Mouse (Mus musculus) embryonic fibroblast, embryonic 13.5 days (primary cell): ENCODE results near the gene Cracr2a. TPM values are rescaled to one million over a fixed set of nuclear protein-coding genes. Genes with fewer than 3 reads are reported as not detected.
"Not testable (repeated sequence)": the region's sequence is repeated elsewhere in the genome, so short reads cannot be mapped to it uniquely, and the experiment has no call there.

Experiments used
- H3K27ac ChIP-seq: 2 replicates; pipeline ENCODE4 v1.5.1; 2012; ENCODE audit warnings: low read length, control low read depth, inconsistent platforms; ENCODE audit not compliant: insufficient read depth
- H3K4me1 ChIP-seq: 2 replicates; pipeline ENCODE4 v1.6.1; 2011; ENCODE audit warnings: low read length; ENCODE audit not compliant: control insufficient read depth, insufficient read depth
- H3K4me3 ChIP-seq: 2 replicates; pipeline ENCODE4 v1.5.1; 2011; ENCODE audit warnings: mild to moderate bottlenecking, control low read depth, low read length; ENCODE audit not compliant: insufficient read depth
- CTCF ChIP-seq: IDR thresholded peaks from 2 replicates; pipeline ENCODE4 v1.5.1; 2011; ENCODE audit warnings: mild to moderate bottlenecking, control low read depth, low read length, moderate library complexity, borderline replicate concordance; ENCODE audit not compliant: insufficient read depth
- POLR2A ChIP-seq: IDR thresholded peaks from 2 replicates; pipeline ENCODE4 v1.6.1; 2011; ENCODE audit warnings: low read depth, mild to moderate bottlenecking, control low read depth, low read length, moderate library complexity
- polyA plus RNA-seq: library from polyadenylated mRNA; stranded (reverse); fragments of >200 nt; gene quantifications from 2 replicates; pipeline ENCODE4 v1.2.4, GENCODE M21; 2011; ENCODE audit warnings: low read depth; ENCODE audit not compliant: missing spikeins, insufficient read length

The Cracr2a gene
- polyA plus RNA-seq, result 0.72 and 1.1 TPM in 2 replicates

DNA sequence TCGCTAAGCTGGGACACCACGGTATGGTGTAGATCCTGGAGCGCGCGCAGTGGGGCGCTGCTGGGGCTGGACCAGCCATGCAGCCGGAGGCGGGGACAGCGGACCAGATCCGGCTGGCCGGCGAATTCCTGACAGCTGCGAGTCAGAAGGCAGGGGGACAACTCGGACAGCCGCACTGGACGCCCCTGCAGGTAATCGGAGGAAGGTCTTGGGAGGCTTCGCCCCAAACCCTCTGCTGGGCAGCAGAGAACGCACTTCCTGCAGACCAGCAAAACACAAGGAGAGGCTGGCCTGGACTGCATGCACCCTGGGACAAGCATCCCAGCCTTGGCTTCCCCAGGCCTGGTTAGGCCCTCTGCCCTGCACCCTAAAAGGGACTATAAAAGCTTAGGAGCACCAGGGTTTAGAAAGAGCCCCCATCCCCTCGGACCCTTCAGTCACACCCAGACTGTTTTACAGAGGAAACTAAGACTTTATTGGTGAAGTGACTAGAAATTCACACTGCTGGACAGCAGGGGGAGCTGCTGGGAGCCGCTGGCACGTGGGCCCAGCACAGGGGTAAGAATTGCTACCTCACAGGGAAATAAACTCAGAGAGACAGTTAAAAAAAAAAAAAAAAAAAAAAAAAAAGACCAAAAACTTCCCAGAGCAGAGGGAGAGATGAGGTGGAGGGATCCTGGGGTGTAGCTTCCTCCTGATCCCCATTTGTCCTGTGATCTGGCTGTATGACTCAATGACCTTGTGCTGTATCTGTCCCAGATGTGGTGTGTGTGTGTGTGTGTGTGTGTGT lies at the start of gene Cracr2a:
Gene Cracr2a (plus strand): TSS at position 108 of the 790 bp plus-strand sequence.
- peak within 1 kb of the TSS; percentile 42 for H3K4me3 ChIP-seq
- no peak within 1 kb of the TSS for H3K27ac ChIP-seq
- TF ChIP-seq CTCF, result peak; percentile 62; the same call in 1 of the 2 replicates
- TF ChIP-seq POLR2A, result no peak
- no peaks in the 10 kb centered on the region for H3K4me1 ChIP-seq

DNA sequence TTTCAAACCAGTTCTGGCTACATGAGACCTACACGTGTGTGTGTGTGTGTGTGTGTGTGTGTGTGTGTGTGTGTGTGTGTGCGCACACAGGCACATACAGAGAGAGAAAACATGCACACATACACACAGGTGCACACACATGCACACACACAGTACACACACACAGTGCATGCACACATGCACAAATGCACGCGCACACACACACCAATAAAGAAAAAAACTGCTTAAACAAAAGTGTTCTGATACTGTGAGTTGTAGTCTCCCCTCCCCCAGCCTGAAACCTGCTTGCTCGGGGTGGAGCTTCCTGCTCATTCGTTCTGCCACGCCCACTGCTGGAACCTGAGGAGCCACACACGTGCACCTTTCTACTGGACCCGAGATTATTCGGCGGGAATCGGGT lies 47.4 kb upstream of the Cracr2a start:
- H3K27ac ChIP-seq, H3K4me3 ChIP-seq, H3K4me1 ChIP-seq: not testable (repeated sequence)

DNA sequence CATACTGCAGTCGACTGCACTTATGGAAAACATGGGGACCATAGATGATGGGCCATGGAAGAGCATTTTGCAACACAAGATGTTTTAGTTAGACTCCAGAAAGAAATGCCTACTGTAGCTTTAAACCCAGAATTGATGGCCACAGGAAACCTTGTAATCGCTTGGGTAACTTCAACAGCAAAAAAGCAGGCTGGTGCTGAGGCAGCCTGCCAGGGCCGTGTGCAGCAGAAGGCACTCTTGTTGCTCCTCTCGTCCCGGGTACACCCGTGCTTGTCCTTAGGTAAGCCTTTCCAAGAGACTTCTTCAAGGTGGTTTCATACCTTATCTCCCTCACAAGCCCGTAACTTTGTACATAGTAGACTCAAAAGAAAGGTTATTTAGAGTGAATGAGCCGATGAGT lies 40.0 kb upstream of the Cracr2a start:
- no peak overlapping the region for H3K4me3 ChIP-seq
- no peak for TF ChIP-seq CTCF
- TF ChIP-seq POLR2A, result no peak
- H3K4me1 ChIP-seq, result no peaks in the 10 kb centered on the region
- H3K27ac ChIP-seq, result no peak overlapping the region

DNA sequence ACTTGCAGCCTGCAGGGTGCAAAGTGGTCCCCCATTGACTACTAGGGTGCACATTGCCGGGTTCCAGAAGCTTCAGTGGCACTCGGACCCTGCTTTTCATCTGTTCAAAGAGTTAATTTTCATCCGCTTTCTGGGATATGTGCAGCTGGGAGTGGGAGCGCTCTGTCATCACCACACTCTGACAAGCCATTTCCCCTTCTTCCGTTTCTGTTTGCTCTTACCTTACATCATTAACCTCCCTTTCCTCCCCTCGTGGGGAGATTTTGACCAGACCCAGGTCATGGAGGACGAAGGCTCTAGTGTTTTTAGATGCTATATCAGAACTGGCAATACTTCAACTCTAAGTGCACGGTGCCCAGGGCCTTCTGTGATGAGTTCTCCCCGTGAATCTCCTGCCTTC lies 38.8 kb upstream of the Cracr2a start:
- Histone ChIP-seq H3K27ac (no peak overlapping the region), H3K4me1 (no peaks in the 10 kb centered on the region), H3K4me3 (no peak overlapping the region)
- TF ChIP-seq POLR2A, result no peak
- TF ChIP-seq CTCF, result no peak

DNA sequence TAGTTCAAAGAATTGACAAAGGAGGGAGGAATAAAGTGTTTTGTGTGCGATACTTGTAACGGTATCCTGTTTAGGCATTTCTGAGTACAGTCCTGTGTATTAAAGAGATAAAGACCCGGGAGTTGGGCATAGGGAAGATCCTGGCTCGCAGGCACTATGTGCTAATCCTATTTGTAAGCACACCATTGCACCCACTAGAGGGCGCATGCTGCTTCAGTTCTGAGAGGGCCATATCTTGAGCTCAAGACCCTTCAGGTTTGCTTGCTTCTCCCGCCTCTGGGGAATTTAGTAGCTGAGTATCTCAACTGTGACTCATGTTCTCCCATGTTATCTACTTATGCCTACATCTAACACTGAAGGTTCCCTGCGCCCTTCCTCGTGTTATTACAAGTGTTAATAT lies 36.7 kb upstream of the Cracr2a start:
- Histone ChIP-seq H3K27ac (no peak overlapping the region), H3K4me1 (no peaks in the 10 kb centered on the region), H3K4me3 (no peak overlapping the region)
- TF ChIP-seq CTCF (peak; percentile 68; the same call in 1 of the 2 replicates), POLR2A (no peak)

DNA sequence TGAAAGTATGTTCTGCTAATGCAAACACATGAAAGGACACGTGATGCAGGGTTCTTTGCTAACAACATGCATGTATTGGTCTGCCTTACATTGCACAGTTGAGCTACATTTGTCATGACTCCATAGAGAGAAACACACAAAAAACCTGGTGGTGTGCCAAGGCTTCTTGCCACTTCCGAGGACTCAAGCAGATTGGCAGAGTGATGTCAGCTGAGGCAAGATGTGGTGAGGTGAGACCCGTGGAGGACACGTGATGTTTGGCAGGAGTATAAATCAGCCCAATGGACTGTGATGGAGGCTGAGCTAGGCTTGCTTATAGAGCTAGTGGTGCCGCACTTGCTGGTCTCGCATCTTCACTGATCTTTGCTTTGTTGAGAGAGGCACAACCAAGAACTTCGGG lies 32.5 kb upstream of the Cracr2a start:
- Histone ChIP-seq H3K4me3 (no peak overlapping the region), H3K4me1 (no peaks in the 10 kb centered on the region), H3K27ac (no peak overlapping the region)
- TF ChIP-seq CTCF, result no peak
- no peak for TF ChIP-seq POLR2A

DNA sequence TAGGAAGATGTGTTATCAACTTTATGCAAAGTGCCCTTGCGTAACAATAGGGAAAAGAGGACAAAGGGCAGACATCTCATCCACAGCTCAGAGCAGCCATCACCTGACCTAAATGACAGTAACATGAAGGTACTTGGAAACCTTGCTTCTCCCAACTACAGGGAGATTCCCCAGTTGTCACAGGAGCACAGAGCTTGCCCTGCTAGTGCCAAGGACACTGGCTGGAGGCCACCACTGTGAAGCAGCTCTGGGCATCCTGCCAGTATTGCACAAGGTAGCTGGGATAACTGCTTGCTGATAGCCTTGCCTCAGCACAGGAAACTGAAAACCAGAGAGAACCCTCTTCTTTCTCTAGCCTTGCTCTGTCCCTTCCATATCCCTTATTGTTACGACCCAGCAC lies 31.7 kb upstream of the Cracr2a start:
- no peak for TF ChIP-seq CTCF
- TF ChIP-seq POLR2A, result no peak
- Histone ChIP-seq H3K4me1 (no peaks in the 10 kb centered on the region), H3K27ac (no peak overlapping the region), H3K4me3 (no peak overlapping the region)

DNA sequence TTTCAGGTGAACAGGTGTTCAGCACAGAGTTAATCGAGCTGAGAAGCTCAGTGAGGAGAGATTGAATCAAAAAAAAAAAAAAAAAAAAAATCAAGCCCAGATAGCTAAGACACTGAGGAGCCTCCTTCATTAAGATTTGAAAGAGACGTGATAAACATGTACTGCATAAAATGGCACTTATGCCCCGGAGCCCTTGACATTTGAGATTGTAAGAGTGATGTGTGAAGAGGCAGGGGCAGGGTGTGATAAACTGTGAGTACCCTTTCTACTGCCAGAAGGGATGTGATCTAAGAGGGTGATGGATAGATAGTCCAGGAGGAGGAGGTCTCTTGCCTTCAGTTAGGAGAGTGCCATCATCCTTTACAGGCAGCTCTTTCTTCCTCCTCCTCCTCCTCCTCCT lies 30.9 kb upstream of the Cracr2a start:
- H3K27ac ChIP-seq, result no peak overlapping the region
- TF ChIP-seq CTCF, result no peak
- no peak for TF ChIP-seq POLR2A
- no peaks in the 10 kb centered on the region for H3K4me1 ChIP-seq
- no peak overlapping the region for H3K4me3 ChIP-seq

DNA sequence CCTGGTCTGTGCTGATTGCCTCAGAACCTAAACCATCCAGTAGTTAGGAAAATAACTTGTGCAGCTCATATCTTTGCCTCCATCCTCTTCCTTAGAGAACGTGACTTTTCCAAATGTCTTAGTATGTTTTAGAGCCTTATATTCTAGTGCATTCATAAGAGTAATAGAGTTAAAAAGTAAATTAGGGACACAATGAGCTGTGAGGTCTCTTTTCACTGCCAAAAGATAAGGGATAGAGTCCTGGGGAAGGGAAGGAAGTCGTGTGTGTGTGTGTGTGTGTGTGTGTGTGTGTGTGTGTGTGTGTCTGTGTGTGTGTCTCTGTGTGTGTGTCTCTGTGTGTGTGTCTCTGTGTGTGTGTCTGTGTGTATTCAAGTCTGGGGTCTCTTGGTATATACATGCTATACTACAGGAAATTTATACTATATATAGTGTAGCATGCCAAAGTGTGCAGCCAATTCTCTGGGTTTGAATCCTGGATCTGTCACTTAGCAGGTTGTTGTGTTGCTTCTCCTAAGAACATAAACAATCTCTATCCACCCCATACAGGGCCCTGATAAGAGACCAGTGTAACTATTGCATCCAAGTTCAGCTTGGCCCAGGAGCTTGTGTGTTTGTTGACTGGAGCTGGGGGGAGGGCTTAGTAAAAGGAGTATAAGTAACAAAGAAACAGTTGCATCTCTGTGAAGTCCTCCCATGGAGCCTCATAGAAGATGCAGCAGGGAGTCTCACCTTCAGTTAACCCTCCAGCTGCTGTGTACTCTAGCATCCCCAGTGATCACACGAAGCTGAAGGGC lies 29.5 kb upstream of the Cracr2a start:
- no peak for TF ChIP-seq CTCF
- no peak for TF ChIP-seq POLR2A
- Histone ChIP-seq H3K4me1 (no peaks in the 10 kb centered on the region), H3K27ac (no peak overlapping the region)

DNA sequence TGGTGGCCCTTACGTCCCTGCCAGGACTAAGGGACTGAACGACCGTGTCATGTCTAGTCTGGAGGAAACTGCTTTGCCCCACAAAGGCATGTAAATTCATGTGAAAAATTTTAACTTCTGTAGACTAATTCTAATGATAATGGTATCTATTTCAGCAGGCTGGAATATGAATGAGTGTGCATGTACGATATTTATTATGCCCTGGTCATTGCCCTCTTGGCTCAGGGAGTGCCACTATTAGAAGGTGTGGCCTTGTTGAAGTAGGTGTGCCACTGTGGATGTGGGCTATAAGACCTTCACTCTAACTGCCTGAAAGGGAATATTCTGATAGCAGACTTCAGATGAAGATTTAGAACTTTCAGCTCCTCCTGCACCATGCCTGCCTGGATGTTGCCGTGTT lies 28.8 kb upstream of the Cracr2a start:
- H3K4me3 ChIP-seq, result no peak overlapping the region
- H3K4me1 ChIP-seq, result no peaks in the 10 kb centered on the region
- no peak overlapping the region for H3K27ac ChIP-seq
- TF ChIP-seq POLR2A (no peak), CTCF (no peak)

More for the DNA sequence above, 29.5 kb upstream of the Cracr2a start:
- H3K4me3 ChIP-seq, result no peak overlapping the region
